Mouse (Mus musculus) heart, adult 18-20 months (tissue): Measurements from ENCODE around the gene Usp37. TPM values are rescaled to one million over a fixed set of nuclear protein-coding genes. Genes with fewer than 3 reads are reported as not detected.

Experiments used
- microRNA-seq, 2 experiments: library from miRNA; unstranded; fragments of <30 nt; microRNA quantifications; one replicate each; pipeline ENCODE4 v1.2.0; 2022
- total RNA-seq, 2 experiments: library from RNA; stranded (reverse); gene quantifications; 2 replicates each; pipeline ENCODE4 v1.2.3; 2021

The Usp37 gene
- total RNA-seq, 2 experiments from 2014 or later = 9.0 to 9.9 TPM

Small RNAs within 50 kb of the gene (microRNA-seq; reads per million reads assigned to microRNA genes)
- gene Gm25035 (0 reads per million in 2 experiments), gene Mir26b (30,272 to 43,929 reads per million in 2 experiments)

Other genes starting within 250 kb of the Usp37 start
- gene Tmbim1, start 238.7 kb downstream of the Usp37 start, total RNA-seq = 10 to 100 TPM; 40.2 to 46.3 TPM
- under 1 TPM in 1 of 2 experiments, not detected in 1; 0.44 TPM for gene Catip, start 182.2 kb downstream of the Usp37 start, total RNA-seq
- gene Slc11a1, start 169.1 kb downstream of the Usp37 start, total RNA-seq = 1 to 10 TPM; 5.3 to 5.4 TPM
- 100 to 1,000 TPM; 107 to 116 TPM for gene Ctdsp1, start 152.8 kb downstream of the Usp37 start, total RNA-seq
- gene Vil1, start 134.9 kb downstream of the Usp37 start, total RNA-seq = 1 to 10 TPM; 1.2 to 1.5 TPM
- gene Cnot9, start 38.2 kb downstream of the Usp37 start, total RNA-seq = 10 to 100 TPM; 12.6 to 13.0 TPM
- gene Plcd4, start 1.4 kb downstream of the Usp37 start, total RNA-seq = under 1 TPM in 1 of 2 experiments, not detected in 1; 0.15 TPM
- 10 to 100 TPM; 10.6 to 13.2 TPM for gene Zfp142, start 44.0 kb upstream of the Usp37 start, total RNA-seq
- gene Bcs1l, start 44.0 kb upstream of the Usp37 start, total RNA-seq = 10 to 100 TPM; 33.6 to 35.2 TPM
- 10 to 100 TPM; 13.8 to 19.6 TPM for gene Rnf25, start 57.1 kb upstream of the Usp37 start, total RNA-seq
- gene Stk36, start 57.2 kb upstream of the Usp37 start, total RNA-seq = under 1 TPM; 0.64 to 0.74 TPM
- 1 to 10 TPM; 9.1 to 9.3 TPM for gene Ttll4, start 117.5 kb upstream of the Usp37 start, total RNA-seq
- 10 to 100 TPM; 11.0 to 15.5 TPM for gene Cyp27a1, start 169.3 kb upstream of the Usp37 start, total RNA-seq
- 1 to 10 TPM; 1.4 to 1.7 TPM for gene Prkag3, start 204.9 kb upstream of the Usp37 start, total RNA-seq
- gene Wnt6, start 227.6 kb upstream of the Usp37 start, total RNA-seq = under 1 TPM; 0.18 to 0.30 TPM
- not detected for gene Wnt10a, start 247.2 kb upstream of the Usp37 start, total RNA-seq